Comparison of ENCODE assay signal across 7 mouse cellular contexts in genomic region chr2:131226669-131227068, GRCm38 (mm10). TPM values are rescaled to one million over a fixed set of nuclear protein-coding genes. Genes with fewer than 3 reads are reported as not detected.
DNase-seq lines count a peak whose midpoint lies in the region; ATAC-seq and TF ChIP-seq lines count a peak whose summit lies in the region.
"Not testable (repeated sequence)": the region's sequence is repeated elsewhere in the genome, so short reads cannot be mapped to it uniquely, and the experiment has no call there.

No protein-coding gene starts in this region.

- DNase-seq in 3T3-L1 (ENCODE audit: low read depth, low spot score) (peak; percentile 22), NIH3T3 (ENCODE audit: low read depth) (peak; percentile 32)
- DNase-seq in kidney, adult 2 months, result peak; percentile 56
- peak; percentile 34 to 59 for DNase-seq in kidney, postnatal 25 days
- not testable (repeated sequence) for DNase-seq in liver, embryonic 14.5 days (ENCODE audit: low read depth in 3 of 3, low spot score in 3 of 3)

- H3K4me2 ChIP-seq in liver, embryonic 12.5 days; liver, embryonic 14.5 days (ENCODE audit: low read depth): not testable (repeated sequence)

- not testable (repeated sequence) for H3K4me1 ChIP-seq in kidney, adult 2 months (ENCODE audit: control insufficient read depth, insufficient read depth, low read length)
- H3K4me1 ChIP-seq in liver, embryonic 12.5 days, result peaks cover 62% of the 10 kb centered on the region
- H3K4me1 ChIP-seq in liver, embryonic 14.5 days (replicated peaks; ENCODE audit: control insufficient read depth in 2 of 2, insufficient read depth in 2 of 2, low read length in 1 of 2), result peaks cover 37 to 45% of the 10 kb centered on the region in 2 experiments
- H3K4me1 ChIP-seq in small intestine, adult 2 months (ENCODE audit: control insufficient read depth, insufficient read depth, insufficient read length, low read length), result peaks cover 12% of the 10 kb centered on the region; the same call in 1 of the 2 replicates

- not testable (repeated sequence) for H3K9ac ChIP-seq in liver, embryonic 12.5 days; liver, embryonic 14.5 days (replicated peaks)

- not testable (repeated sequence) for H3K36me3 ChIP-seq in kidney, adult 2 months (ENCODE audit: control insufficient read depth, insufficient read depth, low read length); liver, embryonic 12.5 days; liver, embryonic 14.5 days (replicated peaks; ENCODE audit: control insufficient read depth, insufficient read depth, low read depth); small intestine, adult 2 months (ENCODE audit: control insufficient read depth, insufficient read depth, low read length)

- not testable (repeated sequence) for H3K4me3 ChIP-seq in kidney, adult 2 months (ENCODE audit: insufficient read depth, low read depth, low read length); liver, embryonic 12.5 days; liver, embryonic 14.5 days (ENCODE audit: insufficient read depth in 1 of 2, low read depth in 2 of 2, low read length in 2 of 2); small intestine, adult 2 months (ENCODE audit: low read depth, low read length)

- TF ChIP-seq POLR2A in kidney, adult 2 months (IDR thresholded peaks at IDR 0.05; ENCODE audit: low read depth, low read length); small intestine, adult 2 months (IDR thresholded peaks at IDR 0.05; ENCODE audit: low read depth, low read length): not testable (repeated sequence)

- not testable (repeated sequence) for TF ChIP-seq EP300 in liver, embryonic 14.5 days (IDR thresholded peaks at IDR 0.05; ENCODE audit: low read depth)

- not testable (repeated sequence) for TF ChIP-seq CTCF in kidney, adult 2 months (conservative IDR thresholded peaks at IDR 0.05; ENCODE audit: insufficient read depth, insufficient read length, low read depth, low read length); liver, embryonic 14.5 days (IDR thresholded peaks at IDR 0.05; ENCODE audit: low read depth); small intestine, adult 2 months (IDR thresholded peaks at IDR 0.05; ENCODE audit: extremely low read depth, insufficient read length, insufficient replicate concordance, low read depth, low read length)

- not testable (repeated sequence) for H3K27me3 ChIP-seq in kidney, adult 2 months (replicated peaks; ENCODE audit: control insufficient read depth, insufficient read depth, low read length); liver, embryonic 12.5 days (replicated peaks); liver, embryonic 14.5 days (ENCODE audit: control insufficient read depth, insufficient read depth, low read length); small intestine, adult 2 months (ENCODE audit: control insufficient read depth, insufficient read depth, low read length)

- not testable (repeated sequence) for ATAC-seq in liver, embryonic 12.5 days; liver, embryonic 14.5 days (ENCODE audit: insufficient read depth)

- not testable (repeated sequence) for H3K27ac ChIP-seq in kidney, adult 2 months (ENCODE audit: insufficient read depth, low read depth, low read length)
- peak overlapping the region; percentile 32; the same call in 1 of the 2 replicates for H3K27ac ChIP-seq in liver, embryonic 12.5 days
- H3K27ac ChIP-seq in liver, embryonic 14.5 days, result 0 out of 2 replicates have a peak overlapping the region, but pooled peaks have one; percentile 10
- H3K27ac ChIP-seq in small intestine, adult 2 months (ENCODE audit: insufficient read depth, low read depth, low read length), result peak overlapping the region; percentile 32; the same call in 1 of the 2 replicates

- H3K9me3 ChIP-seq in liver, embryonic 12.5 days (replicated peaks); liver, embryonic 14.5 days (ENCODE audit: control insufficient read depth, low read length): not testable (repeated sequence)

- WGBS in kidney, adult 2 months, result 9% methylated on average over 2 of the region's 2 CpGs
- WGBS in liver, embryonic 12.5 days (ENCODE audit: insufficient replicate concordance), result 67% methylated on average over 2 of the region's 2 CpGs
- 60% methylated on average over 2 of the region's 2 CpGs for WGBS in liver, embryonic 14.5 days (ENCODE audit: insufficient replicate concordance)
- WGBS in small intestine, adult 2 months, result 16% methylated on average over 2 of the region's 2 CpGs

RNA-seq across cellular contexts. Expression of gene Mavs, which starts 7.2 kb away (rescaled TPM):
- polyA plus RNA-seq in kidney, adult 2 months (2012; rRNA removed), result 119 and 142 TPM in 2 replicates
- polyA plus RNA-seq in liver, embryonic 12.5 days (2016; fragmentation: Nextera tagmentation; extraction: Ambion mirVana), result 31.8 and 33.3 TPM in 2 replicates
- polyA plus RNA-seq in liver, embryonic 14.5 days (2012; rRNA removed), result 25.9 and 31.5 TPM in 2 replicates
- 25.9 and 27.4 TPM in 2 replicates for polyA plus RNA-seq in liver, embryonic 14.5 days (2014; fragmentation: Nextera tagmentation; extraction: Ambion mirVana)
- 49.8 and 80.8 TPM in 2 replicates for polyA plus RNA-seq in small intestine, adult 2 months (2012; rRNA removed)

RNA-seq across cellular contexts. Expression of gene Ap5s1, which starts 19.8 kb away (rescaled TPM):
- polyA plus RNA-seq in kidney, adult 2 months (2012; rRNA removed), result 48.5 and 51.6 TPM in 2 replicates
- 16.4 and 17.0 TPM in 2 replicates for polyA plus RNA-seq in liver, embryonic 12.5 days (2016; fragmentation: Nextera tagmentation; extraction: Ambion mirVana)
- 19.5 and 20.0 TPM in 2 replicates for polyA plus RNA-seq in liver, embryonic 14.5 days (2012; rRNA removed)
- polyA plus RNA-seq in liver, embryonic 14.5 days (2014; fragmentation: Nextera tagmentation; extraction: Ambion mirVana), result 13.1 and 17.0 TPM in 2 replicates
- 37.1 and 90.0 TPM in 2 replicates for polyA plus RNA-seq in small intestine, adult 2 months (2012; rRNA removed)

RNA-seq across cellular contexts. Expression of gene Pank2, which starts 35.6 kb away (rescaled TPM):
- polyA plus RNA-seq in kidney, adult 2 months (2012; rRNA removed), result 13.0 and 13.8 TPM in 2 replicates
- polyA plus RNA-seq in liver, embryonic 12.5 days (2016; fragmentation: Nextera tagmentation; extraction: Ambion mirVana), result 42.0 and 44.8 TPM in 2 replicates
- polyA plus RNA-seq in liver, embryonic 14.5 days (2012; rRNA removed), result 9.5 and 14.3 TPM in 2 replicates
- 24.3 and 26.9 TPM in 2 replicates for polyA plus RNA-seq in liver, embryonic 14.5 days (2014; fragmentation: Nextera tagmentation; extraction: Ambion mirVana)
- polyA plus RNA-seq in small intestine, adult 2 months (2012; rRNA removed), result 6.6 and 11.1 TPM in 2 replicates

RNA-seq across cellular contexts. Expression of gene Spef1, which starts 39.6 kb away (rescaled TPM):
- polyA plus RNA-seq in kidney, adult 2 months (2012; rRNA removed), result 4.6 and 5.2 TPM in 2 replicates
- 1.0 and 1.1 TPM in 2 replicates for polyA plus RNA-seq in liver, embryonic 12.5 days (2016; fragmentation: Nextera tagmentation; extraction: Ambion mirVana)
- polyA plus RNA-seq in liver, embryonic 14.5 days (2012; rRNA removed), result 2.2 TPM in 2 replicates
- 1.3 and 1.4 TPM in 2 replicates for polyA plus RNA-seq in liver, embryonic 14.5 days (2014; fragmentation: Nextera tagmentation; extraction: Ambion mirVana)
- polyA plus RNA-seq in small intestine, adult 2 months (2012; rRNA removed), result 5.6 and 8.2 TPM in 2 replicates

RNA-seq across cellular contexts. Expression of gene Cdc25b, which starts 39.9 kb away (rescaled TPM):
- polyA plus RNA-seq in kidney, adult 2 months (2012; rRNA removed), result 12.9 TPM in 2 replicates
- 172 and 182 TPM in 2 replicates for polyA plus RNA-seq in liver, embryonic 12.5 days (2016; fragmentation: Nextera tagmentation; extraction: Ambion mirVana)
- polyA plus RNA-seq in liver, embryonic 14.5 days (2012; rRNA removed), result 156 and 166 TPM in 2 replicates
- polyA plus RNA-seq in liver, embryonic 14.5 days (2014; fragmentation: Nextera tagmentation; extraction: Ambion mirVana), result 184 and 209 TPM in 2 replicates
- polyA plus RNA-seq in small intestine, adult 2 months (2012; rRNA removed), result 11.6 and 22.4 TPM in 2 replicates
